Comparison of ENCODE assay signal across 11 mouse cellular contexts in genomic region chr9:113644701-113645100, GRCm38 (mm10).
"Had no signal": no experiment of that assay in that cellular context is flagged by ENCODE, and none has a peak within 500 bp of the region (broad histone marks: within the 10 kb centered on the region; RNA-seq: fewer than 3 reads in every experiment).

No protein-coding gene starts in this region.

- H3K4me3 ChIP-seq: limb, embryonic 12.5 days; liver, embryonic 13.5 days; lung, embryonic 15.5 days; megakaryocyte, embryonic 14.5 days had no signal

- DNase-seq: kidney, adult 8-10 months; kidney, postnatal 25 days; liver; liver, embryonic 13.5 days; liver, postnatal 0 days; lung, postnatal 14 days; thymus, postnatal 36 days had no signal

- H3K27ac ChIP-seq: liver, embryonic 13.5 days; lung, embryonic 15.5 days; macrophage had no signal
